19 mouse cellular contexts compared by ENCODE assay signal in the genomic region with DNA sequence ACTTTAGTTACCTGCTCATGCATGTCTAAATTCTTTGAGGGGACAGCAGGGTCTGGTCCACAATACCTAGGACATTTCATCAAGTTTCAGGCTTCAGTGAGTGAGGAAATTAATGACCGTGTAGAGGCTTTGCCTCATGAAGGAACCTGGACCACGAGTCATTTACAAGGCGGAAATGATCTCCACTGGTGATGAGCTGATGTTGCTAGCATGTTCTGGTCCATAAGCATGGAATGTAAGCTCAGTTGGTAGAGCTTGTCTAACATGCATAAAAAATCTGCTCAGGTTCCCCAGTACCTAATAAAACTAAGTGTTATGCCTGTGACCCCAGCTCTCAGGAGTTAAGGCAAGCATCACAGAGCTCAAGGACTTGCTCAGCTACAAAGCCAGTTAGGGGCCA. TPM values are rescaled to one million over a fixed set of nuclear protein-coding genes. Genes with fewer than 3 reads are reported as not detected.
"Had no signal": no experiment of that assay in that cellular context is flagged by ENCODE, and none has a peak within 500 bp of the region (broad histone marks: within the 10 kb centered on the region; RNA-seq: fewer than 3 reads in every experiment).

No protein-coding gene starts in this region.

- ATAC-seq: inflammation-experienced regulatory T-cells, adult 6 months; intestine, postnatal 0 days; liver, postnatal 0 days; midbrain, embryonic 15.5 days had no signal

- H3K9ac ChIP-seq: limb, embryonic 15.5 days; liver, embryonic 14.5 days; liver, postnatal 0 days; lung, embryonic 14.5 days; midbrain, embryonic 12.5 days; midbrain, embryonic 15.5 days; neural tube, embryonic 12.5 days; neural tube, embryonic 15.5 days had no signal

- H3K4me2 ChIP-seq: limb, embryonic 15.5 days; liver, embryonic 11.5 days; lung, embryonic 14.5 days; midbrain, embryonic 12.5 days; midbrain, embryonic 15.5 days; neural tube, embryonic 12.5 days; neural tube, embryonic 15.5 days had no signal

- H3K4me3 ChIP-seq: limb, embryonic 15.5 days; midbrain, embryonic 12.5 days; midbrain, embryonic 15.5 days; neural tube, embryonic 12.5 days; neural tube, embryonic 15.5 days had no signal

- H3K27me3 ChIP-seq: limb, embryonic 15.5 days; midbrain, embryonic 15.5 days; neural tube, embryonic 12.5 days; neural tube, embryonic 15.5 days had no signal

- DNase-seq: kidney, postnatal 14 days; liver, postnatal 0 days; lung, embryonic 14.5 days; right cerebral cortex, postnatal 14 days; right cerebral cortex, postnatal 4 days; thymus, adult 2 months; thymus, postnatal 14 days; thymus, postnatal 4 days had no signal

- H3K9me3 ChIP-seq: limb, embryonic 15.5 days; midbrain, embryonic 12.5 days; midbrain, embryonic 15.5 days; neural tube, embryonic 12.5 days; neural tube, embryonic 15.5 days had no signal

- H3K27ac ChIP-seq: limb, embryonic 15.5 days; liver, embryonic 14.5 days; macrophage; midbrain, embryonic 12.5 days; midbrain, embryonic 15.5 days; neural tube, embryonic 12.5 days; neural tube, embryonic 15.5 days; stomach, postnatal 0 days had no signal

- H3K36me3 ChIP-seq: midbrain, embryonic 15.5 days; neural tube, embryonic 15.5 days had no signal

RNA-seq across cellular contexts. Expression of gene Tnfaip6, which starts 4.3 kb away (rescaled TPM):
- polyA plus RNA-seq: macrophage had no signal
